Mouse (Mus musculus): ENCODE measurements around the gene Rxfp3. TPM values are rescaled to one million over a fixed set of nuclear protein-coding genes. Genes with fewer than 3 reads are reported as not detected.
"Not testable (repeated sequence)": the region's sequence is repeated elsewhere in the genome, so short reads cannot be mapped to it uniquely, and the experiment has no call there.

The Rxfp3 gene
- polyA plus RNA-seq, 1 experiment from 2014 or later: 0.95 TPM

- 80% methylated on average over 4 of the region's 4 CpGs for WGBS
- H3K9ac ChIP-seq: no peak overlapping the region
- no peak for ATAC-seq (ENCODE audit: low read depth)
- no peaks in the 10 kb centered on the region for H3K27me3 ChIP-seq
- no peaks in the 10 kb centered on the region for H3K9me3 ChIP-seq
- no peak overlapping the region for H3K4me2 ChIP-seq
- no peak overlapping the region for H3K4me3 ChIP-seq
- no peak overlapping the region for H3K27ac ChIP-seq (replicated peaks)
- H3K36me3 ChIP-seq: no peaks in the 10 kb centered on the region
- no peaks in the 10 kb centered on the region for H3K4me1 ChIP-seq (replicated peaks)
These were observed 10.8 kb downstream of the Rxfp3 start for GRCm38 (mm10) chr15:11026801-11027561.

DNA sequence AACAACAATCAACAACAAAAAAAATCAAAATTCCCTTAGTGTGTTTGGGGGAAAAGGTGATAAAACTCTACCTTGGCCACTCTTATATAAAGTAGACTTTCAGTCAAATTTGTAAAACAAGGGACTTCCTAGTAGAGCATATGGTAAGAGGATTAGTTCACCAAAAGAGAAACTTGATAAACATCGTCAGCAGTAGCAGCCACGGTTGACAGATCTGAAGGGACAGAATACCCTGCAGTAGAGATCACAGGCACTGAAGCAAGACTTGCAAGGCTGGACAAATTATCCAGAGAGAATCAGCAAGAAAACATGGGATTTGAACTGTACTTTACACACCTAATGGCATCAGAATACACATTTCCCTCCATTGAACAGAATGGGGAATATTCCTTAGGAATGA lies 22.9 kb downstream of the Rxfp3 start:
- no peak overlapping the region for H3K4me2 ChIP-seq
- no peaks in the 10 kb centered on the region for H3K4me1 ChIP-seq (replicated peaks)
- 74% methylated on average over 2 of the region's 2 CpGs for WGBS
- no peaks in the 10 kb centered on the region for H3K9me3 ChIP-seq
- H3K27me3 ChIP-seq: no peaks in the 10 kb centered on the region
- no peak overlapping the region for H3K4me3 ChIP-seq
- ATAC-seq (ENCODE audit: low read depth): no peak
- no peaks in the 10 kb centered on the region for H3K36me3 ChIP-seq
- H3K9ac ChIP-seq: no peak overlapping the region
- no peak overlapping the region for H3K27ac ChIP-seq (replicated peaks)

GRCm38 (mm10) chr15:11010976-11011548 lies 26.7 kb downstream of the Rxfp3 start:
- H3K4me2 ChIP-seq: no peak overlapping the region
- H3K4me3 ChIP-seq: no peak overlapping the region
- no peak overlapping the region for H3K27ac ChIP-seq (replicated peaks)
- H3K9ac ChIP-seq: no peak overlapping the region
- no peaks in the 10 kb centered on the region for H3K4me1 ChIP-seq (replicated peaks)
- ATAC-seq (ENCODE audit: low read depth): no peak
- 93% methylated on average over 11 of the region's 11 CpGs for WGBS
- H3K9me3 ChIP-seq: no peaks in the 10 kb centered on the region
- no peaks in the 10 kb centered on the region for H3K27me3 ChIP-seq
- no peaks in the 10 kb centered on the region for H3K36me3 ChIP-seq

- H3K4me2 ChIP-seq: no peak overlapping the region
- WGBS: 29% methylated on average over 5 of the region's 5 CpGs
- H3K27ac ChIP-seq (replicated peaks): no peak overlapping the region
- H3K9ac ChIP-seq: no peak overlapping the region
- H3K36me3 ChIP-seq: no peaks in the 10 kb centered on the region
- ATAC-seq (ENCODE audit: low read depth): no peak
- H3K4me3 ChIP-seq: no peak overlapping the region
- H3K9me3 ChIP-seq: no peaks in the 10 kb centered on the region
- H3K4me1 ChIP-seq (replicated peaks): no peaks in the 10 kb centered on the region
- H3K27me3 ChIP-seq: no peaks in the 10 kb centered on the region
These were observed 29.0 kb downstream of the Rxfp3 start for GRCm38 (mm10) chr15:11008756-11009155.

GRCm38 (mm10) chr15:11004646-11005045 lies 33.1 kb downstream of the Rxfp3 start:
- ATAC-seq (ENCODE audit: low read depth): no peak
- no peak overlapping the region for H3K4me2 ChIP-seq
- H3K27ac ChIP-seq (replicated peaks): no peak overlapping the region
- no peaks in the 10 kb centered on the region for H3K36me3 ChIP-seq
- no peak overlapping the region for H3K4me3 ChIP-seq
- no peaks in the 10 kb centered on the region for H3K4me1 ChIP-seq (replicated peaks)
- no peaks in the 10 kb centered on the region for H3K27me3 ChIP-seq
- 91% methylated on average over 6 of the region's 6 CpGs for WGBS
- no peak overlapping the region for H3K9ac ChIP-seq
- no peaks in the 10 kb centered on the region for H3K9me3 ChIP-seq

DNA sequence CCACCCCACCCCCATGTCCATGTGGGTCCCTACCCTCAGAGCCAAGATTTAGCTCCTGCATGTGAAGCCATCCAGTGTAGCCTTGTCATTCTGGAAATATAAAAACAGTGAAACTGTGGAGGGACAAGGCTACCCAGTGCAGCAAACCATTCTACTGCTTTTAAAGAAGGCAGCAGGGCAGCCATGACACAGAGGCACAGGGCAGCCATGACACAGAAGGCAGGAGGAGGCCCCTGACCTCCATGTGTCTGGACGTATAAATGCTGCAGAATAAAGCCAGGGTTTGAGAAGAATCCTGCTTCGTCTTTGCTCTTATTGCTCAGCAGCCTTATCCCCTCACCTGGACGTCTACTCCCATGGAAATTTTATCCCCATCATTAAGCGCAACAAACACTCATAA lies 34.0 kb downstream of the Rxfp3 start:
- H3K4me2 ChIP-seq: no peak overlapping the region
- H3K27me3 ChIP-seq: no peaks in the 10 kb centered on the region
- H3K9me3 ChIP-seq: no peaks in the 10 kb centered on the region
- no peaks in the 10 kb centered on the region for H3K36me3 ChIP-seq
- no peak for ATAC-seq (ENCODE audit: low read depth)
- H3K27ac ChIP-seq (replicated peaks): no peak overlapping the region
- H3K4me3 ChIP-seq: no peak overlapping the region
- no peak overlapping the region for H3K9ac ChIP-seq
- no peaks in the 10 kb centered on the region for H3K4me1 ChIP-seq (replicated peaks)
- WGBS: 95% methylated on average over 4 of the region's 4 CpGs

DNA sequence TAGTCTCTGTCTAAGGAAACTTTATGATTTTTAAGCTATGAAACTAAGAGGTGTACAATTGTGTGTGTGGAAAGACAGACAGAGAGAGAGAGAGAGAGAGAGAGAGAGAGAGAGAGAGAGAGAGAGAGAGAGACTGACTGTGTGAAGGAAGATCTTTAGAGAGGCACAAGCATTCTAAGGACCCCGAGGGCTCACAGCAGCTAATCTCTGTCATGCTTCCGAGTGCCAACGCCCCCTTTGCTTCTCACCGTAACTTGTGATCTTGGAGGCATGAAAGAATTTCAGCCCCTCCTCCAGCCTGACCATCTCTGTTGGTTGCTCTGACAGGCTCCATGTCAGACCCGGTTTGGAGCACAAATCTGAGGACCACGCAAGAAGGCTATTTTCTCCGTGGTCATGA lies 37.4 kb downstream of the Rxfp3 start, which contains the start of gene Slc45a2:
Gene Slc45a2 (plus strand): TSS at position 301 of the 400 bp plus-strand sequence.
- H3K9me3 ChIP-seq: no peaks in the 10 kb centered on the region
- no peak within 1 kb of the TSS for H3K4me2 ChIP-seq
- no peak for ATAC-seq (ENCODE audit: low read depth)
- no peaks in the 10 kb centered on the region for H3K27me3 ChIP-seq
- H3K9ac ChIP-seq: no peak within 1 kb of the TSS
- 72% methylated on average over 7 of the region's 7 CpGs for WGBS
- no peaks in the 10 kb centered on the region for H3K4me1 ChIP-seq (replicated peaks)
- no peak within 1 kb of the TSS for H3K27ac ChIP-seq (replicated peaks)
- H3K4me3 ChIP-seq: no peak within 1 kb of the TSS
- H3K36me3 ChIP-seq: 0 out of 2 replicates have a peak, but pooled peaks cover 4% of the 10 kb centered on the region

DNA sequence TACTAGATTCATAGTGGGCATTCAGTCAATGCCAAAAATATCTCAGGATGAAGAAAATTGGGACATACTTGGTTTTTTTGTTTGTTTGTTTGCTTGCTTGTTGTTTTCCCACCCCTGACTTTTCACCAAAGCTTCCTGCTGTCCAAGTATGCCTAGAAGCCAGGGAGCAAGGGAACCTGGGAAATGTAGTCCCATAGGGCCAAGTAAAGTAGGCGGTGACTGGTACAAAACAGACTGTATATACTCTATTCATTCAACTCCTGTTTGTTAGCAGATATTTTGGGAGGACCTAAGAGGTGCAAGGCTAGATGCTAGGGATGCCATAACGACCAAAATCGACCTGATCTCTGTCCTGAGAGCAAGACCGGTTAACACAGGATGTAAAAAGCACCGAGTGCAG lies 38.0 kb downstream of the Rxfp3 start:
- Histone ChIP-seq H3K4me1 (replicated peaks) (no peaks in the 10 kb centered on the region), H3K4me3 (no peak overlapping the region), H3K9ac (no peak overlapping the region), H3K4me2 (no peak overlapping the region), H3K9me3 (no peaks in the 10 kb centered on the region), H3K27ac (replicated peaks) (no peak overlapping the region), H3K27me3 (no peaks in the 10 kb centered on the region), H3K36me3 (peaks cover 9% of the 10 kb centered on the region; the same call in 1 of the 2 replicates)
- ATAC-seq (ENCODE audit: low read depth): peak; percentile 56
- 54% methylated on average over 5 of the region's 5 CpGs for WGBS

DNA sequence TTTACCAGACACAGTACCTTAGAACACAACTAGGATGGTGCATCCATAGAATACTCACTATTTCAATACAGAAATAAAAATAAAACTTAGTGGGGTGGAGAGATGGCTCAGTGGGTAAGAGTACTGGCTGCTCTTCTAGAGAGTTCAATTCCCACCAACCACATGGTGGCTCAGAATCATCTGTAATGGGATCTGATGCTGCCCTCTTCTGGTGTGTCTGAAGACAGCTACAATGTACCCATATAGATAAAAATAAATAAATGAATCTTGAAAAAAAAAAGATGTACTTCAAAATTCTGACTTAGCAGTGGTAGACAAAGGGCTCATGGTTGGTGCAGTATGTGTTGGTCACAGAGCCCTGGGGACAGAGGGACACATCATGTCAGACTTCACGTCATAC lies 46.2 kb downstream of the Rxfp3 start:
- ATAC-seq (ENCODE audit: low read depth): no peak
- H3K4me2 ChIP-seq: no peak overlapping the region
- H3K36me3 ChIP-seq: peaks cover 16% of the 10 kb centered on the region; the same call in 1 of the 2 replicates
- H3K27me3 ChIP-seq: no peaks in the 10 kb centered on the region
- no peak overlapping the region for H3K9ac ChIP-seq
- H3K27ac ChIP-seq (replicated peaks): no peak overlapping the region
- H3K9me3 ChIP-seq: no peaks in the 10 kb centered on the region
- H3K4me1 ChIP-seq (replicated peaks): no peaks in the 10 kb centered on the region
- 87% methylated on average over 1 of the region's 1 CpGs for WGBS
- no peak overlapping the region for H3K4me3 ChIP-seq

GRCm38 (mm10) chr15:10990411-10990810 lies 47.4 kb downstream of the Rxfp3 start:
- Histone ChIP-seq H3K4me3 (no peak overlapping the region), H3K27me3 (no peaks in the 10 kb centered on the region), H3K9me3 (no peaks in the 10 kb centered on the region), H3K4me1 (replicated peaks) (no peaks in the 10 kb centered on the region), H3K4me2 (no peak overlapping the region), H3K27ac (replicated peaks) (no peak overlapping the region), H3K36me3 (peaks cover 12% of the 10 kb centered on the region; the same call in 1 of the 2 replicates), H3K9ac (no peak overlapping the region)
- 71% methylated on average over 2 of the region's 2 CpGs for WGBS
- no peak for ATAC-seq (ENCODE audit: low read depth)

DNA sequence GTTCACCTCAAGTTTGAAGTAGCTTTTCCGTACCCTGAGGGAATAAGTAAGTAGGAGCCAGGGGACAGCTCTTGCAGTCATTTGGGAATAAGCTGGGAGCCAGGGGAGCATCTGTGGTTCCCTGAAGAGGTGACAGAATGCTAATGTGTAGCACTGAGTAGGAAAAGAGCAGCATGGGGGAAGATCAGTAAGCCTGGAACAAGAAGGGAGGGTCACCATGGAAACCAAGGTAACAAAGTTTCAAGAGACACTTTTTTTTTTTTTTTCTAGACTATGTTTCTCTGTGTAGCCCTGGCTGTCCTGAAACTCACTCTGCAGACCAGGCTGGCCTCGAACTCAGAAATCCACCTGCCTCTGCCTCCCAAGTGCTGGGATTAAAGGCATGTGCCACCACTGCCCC lies 51.3 kb downstream of the Rxfp3 start:
- H3K9ac ChIP-seq; H3K4me3 ChIP-seq; H3K9me3 ChIP-seq; H3K27ac ChIP-seq (replicated peaks); H3K36me3 ChIP-seq; ATAC-seq (ENCODE audit: low read depth); H3K4me2 ChIP-seq; H3K27me3 ChIP-seq: not testable (repeated sequence)
- peaks cover 10% of the 10 kb centered on the region for H3K4me1 ChIP-seq (replicated peaks)
- 83% methylated on average over 2 of the region's 2 CpGs for WGBS

DNA sequence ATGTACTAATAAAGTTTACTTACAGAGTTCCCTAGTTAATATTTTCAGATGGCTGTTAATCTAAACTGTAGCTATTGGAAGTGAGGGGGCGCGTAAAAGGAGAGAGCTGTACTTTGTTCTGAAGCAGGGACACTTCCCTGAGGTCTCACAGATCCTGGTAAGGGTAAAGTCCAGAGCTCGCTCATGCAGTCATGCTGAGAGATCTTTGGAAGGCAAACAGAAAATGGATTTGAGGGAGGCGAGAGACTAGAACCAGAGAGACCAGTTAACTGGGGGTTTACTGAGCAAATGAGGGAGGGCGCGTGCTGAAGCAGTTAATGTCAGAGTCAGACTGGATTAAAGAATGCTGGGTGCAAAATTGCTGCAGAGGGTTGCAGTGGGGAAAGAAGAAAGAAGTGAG lies 52.0 kb downstream of the Rxfp3 start:
- no peaks in the 10 kb centered on the region for H3K27me3 ChIP-seq
- no peaks in the 10 kb centered on the region for H3K9me3 ChIP-seq
- 84% methylated on average over 6 of the region's 6 CpGs for WGBS
- no peak overlapping the region for H3K4me2 ChIP-seq
- ATAC-seq (ENCODE audit: low read depth): no peak
- 0 out of 2 replicates have a peak, but pooled peaks cover 6% of the 10 kb centered on the region for H3K36me3 ChIP-seq
- no peak overlapping the region for H3K4me3 ChIP-seq
- no peak overlapping the region for H3K27ac ChIP-seq (replicated peaks)
- peaks cover 16% of the 10 kb centered on the region for H3K4me1 ChIP-seq (replicated peaks)
- H3K9ac ChIP-seq: no peak overlapping the region
